Mouse (Mus musculus): ENCODE data around the gene Rin3. TPM values are rescaled to one million over a fixed set of nuclear protein-coding genes. Genes with fewer than 3 reads are reported as not detected.
A peak's percentile ranks its signal among the peaks of the same experiment; 100 is the strongest.

The Rin3 gene
- polyA plus RNA-seq, 1 experiment from 2014 or later: 9.2 TPM

DNA sequence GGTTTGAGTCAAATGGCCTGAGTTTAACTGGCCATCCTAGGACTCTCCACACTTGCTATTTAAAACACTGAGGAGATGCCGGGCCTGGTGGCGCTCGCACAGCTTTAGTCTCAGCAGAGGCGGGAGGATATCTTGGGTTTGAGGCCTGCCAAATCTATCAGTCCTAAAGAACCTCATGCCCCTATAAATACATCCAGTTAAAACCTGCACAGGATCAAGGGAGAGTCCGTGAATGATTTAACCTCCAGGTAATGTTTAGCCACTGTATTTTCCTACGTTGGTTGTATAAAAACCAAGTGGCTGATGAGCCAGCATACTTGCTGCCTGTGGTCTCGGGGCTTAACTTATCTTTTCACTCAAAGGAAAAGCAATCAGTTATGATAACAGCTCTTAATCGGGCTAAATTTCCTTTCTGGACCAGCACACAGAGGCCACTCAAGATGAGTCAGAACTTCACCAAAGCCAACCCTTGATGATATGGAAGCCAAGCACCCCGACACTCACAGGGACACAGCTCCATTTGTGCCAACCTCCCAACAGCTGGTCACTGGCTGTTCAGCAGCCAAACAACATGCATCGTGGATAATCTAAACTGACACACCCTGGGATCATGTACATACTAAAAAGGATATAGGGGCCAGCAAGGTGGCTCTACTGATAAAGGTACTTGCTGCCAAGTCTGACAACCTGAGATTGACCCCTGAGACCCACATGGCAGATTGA, 137.5 kb downstream of the Rin3 start:
- H3K4me2 ChIP-seq (ENCODE audit: low read depth, low read length): no peak overlapping the region
- H3K27ac ChIP-seq (ENCODE audit: low read length): no peak overlapping the region
- H3K4me1 ChIP-seq (ENCODE audit: control insufficient read depth, low read depth, low read length): peaks cover 9% of the 10 kb centered on the region
- no peaks in the 10 kb centered on the region for H3K9me3 ChIP-seq (replicated peaks; ENCODE audit: control insufficient read depth, low read length)
- H3K9ac ChIP-seq (ENCODE audit: low read depth, low read length): no peak overlapping the region
- ATAC-seq (ENCODE audit: low read depth): peak; percentile 84
- no peaks in the 10 kb centered on the region for H3K36me3 ChIP-seq (ENCODE audit: control insufficient read depth, insufficient read depth)
- WGBS (ENCODE audit: insufficient replicate concordance): 41% methylated on average over 10 of the region's 10 CpGs
- H3K4me3 ChIP-seq (ENCODE audit: low read depth, low read length): no peak overlapping the region
- no peaks in the 10 kb centered on the region for H3K27me3 ChIP-seq (ENCODE audit: control insufficient read depth, insufficient read depth, low read depth, low read length)

DNA sequence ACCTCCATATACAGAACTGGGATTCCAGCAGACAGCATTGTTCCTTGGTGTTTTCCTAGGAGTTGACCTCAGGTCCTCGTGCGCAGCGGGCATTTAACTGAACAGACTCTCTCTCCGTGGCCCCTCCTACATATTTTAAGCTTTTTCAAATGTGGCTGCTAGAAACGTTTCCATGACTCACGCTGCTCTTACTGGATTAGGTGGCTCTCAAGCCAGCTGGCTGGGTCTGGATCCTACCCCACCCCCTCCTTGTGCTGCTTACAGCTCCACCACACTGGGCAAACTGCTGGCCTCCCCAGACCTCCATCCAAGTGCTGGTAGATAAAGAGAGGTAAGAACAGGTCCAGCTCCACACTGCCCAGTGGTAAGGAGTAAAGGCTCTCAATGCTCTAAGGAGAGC, 139.2 kb downstream of the Rin3 start:
- Histone ChIP-seq H3K9me3 (replicated peaks; ENCODE audit: control insufficient read depth, low read length) (no peaks in the 10 kb centered on the region), H3K4me3 (ENCODE audit: low read depth, low read length) (no peak overlapping the region), H3K27ac (ENCODE audit: low read length) (no peak overlapping the region), H3K36me3 (ENCODE audit: control insufficient read depth, insufficient read depth) (no peaks in the 10 kb centered on the region), H3K27me3 (ENCODE audit: control insufficient read depth, insufficient read depth, low read depth, low read length) (no peaks in the 10 kb centered on the region), H3K4me1 (ENCODE audit: control insufficient read depth, low read depth, low read length) (peaks cover 12% of the 10 kb centered on the region), H3K9ac (ENCODE audit: low read depth, low read length) (no peak overlapping the region), H3K4me2 (ENCODE audit: low read depth, low read length) (no peak overlapping the region)
- ATAC-seq (ENCODE audit: low read depth): no peak
- 80% methylated on average over 6 of the region's 6 CpGs for WGBS (ENCODE audit: insufficient replicate concordance)

DNA sequence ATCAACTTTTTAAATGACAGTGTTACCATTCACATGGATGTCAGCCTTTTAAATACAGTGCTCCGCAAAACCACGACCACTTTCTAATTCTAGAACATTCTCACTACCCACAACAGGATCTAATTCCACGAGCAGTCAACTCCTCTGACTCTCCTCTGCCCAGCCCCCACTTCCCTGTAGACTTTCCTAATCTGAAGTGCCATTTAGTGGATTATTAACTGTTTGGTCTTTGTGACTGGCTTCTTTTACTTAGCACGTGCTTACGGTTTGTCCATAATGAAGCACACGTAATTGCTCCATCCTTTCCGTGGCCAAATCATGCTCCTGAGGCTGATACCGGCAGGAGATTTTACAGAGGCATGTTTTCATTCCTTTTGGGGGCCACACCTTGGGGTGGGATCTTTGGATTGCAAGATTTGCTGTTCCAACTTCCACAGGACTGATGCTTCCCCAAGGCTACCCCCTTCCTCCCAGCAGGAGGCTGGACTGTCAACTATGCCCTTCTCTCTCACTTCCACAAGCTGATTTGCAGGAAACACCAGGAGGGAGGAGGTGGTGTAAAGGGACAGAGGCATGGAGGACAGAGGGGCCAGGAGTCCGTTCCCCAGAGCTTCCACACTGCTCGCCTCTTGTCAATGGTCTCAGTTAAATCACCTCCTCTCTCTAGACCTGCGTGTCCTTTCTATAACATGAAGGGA, 139.9 kb downstream of the Rin3 start:
- H3K9ac ChIP-seq (ENCODE audit: low read depth, low read length): no peak overlapping the region
- H3K4me2 ChIP-seq (ENCODE audit: low read depth, low read length): no peak overlapping the region
- H3K27me3 ChIP-seq (ENCODE audit: control insufficient read depth, insufficient read depth, low read depth, low read length): no peaks in the 10 kb centered on the region
- H3K4me3 ChIP-seq (ENCODE audit: low read depth, low read length): no peak overlapping the region
- H3K4me1 ChIP-seq (ENCODE audit: control insufficient read depth, low read depth, low read length): peaks cover 12% of the 10 kb centered on the region
- H3K9me3 ChIP-seq (replicated peaks; ENCODE audit: control insufficient read depth, low read length): no peaks in the 10 kb centered on the region
- H3K27ac ChIP-seq (ENCODE audit: low read length): no peak overlapping the region
- WGBS (ENCODE audit: insufficient replicate concordance): 67% methylated on average over 11 of the region's 11 CpGs
- ATAC-seq (ENCODE audit: low read depth): no peak
- H3K36me3 ChIP-seq (ENCODE audit: control insufficient read depth, insufficient read depth): no peaks in the 10 kb centered on the region

DNA sequence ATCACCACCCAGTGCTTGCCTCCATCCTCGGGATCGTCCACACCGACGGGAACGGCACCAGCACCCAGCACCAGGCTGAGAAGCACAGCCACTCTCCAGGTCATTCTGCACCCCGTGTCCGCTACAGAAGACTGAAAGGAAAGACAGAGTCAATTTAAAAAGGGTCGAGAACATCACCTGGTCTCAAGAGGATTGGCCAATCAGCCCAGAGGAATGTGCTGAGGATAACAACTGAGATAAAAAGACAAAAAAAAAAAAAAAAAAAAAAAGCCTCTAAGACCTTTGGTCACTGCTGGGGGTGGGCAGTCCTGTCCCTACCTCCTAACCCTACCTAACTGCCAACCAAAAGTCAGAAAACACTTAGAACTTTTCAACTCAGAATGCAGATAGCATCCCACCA, 140.8 kb downstream of the Rin3 start:
- Histone ChIP-seq H3K36me3 (ENCODE audit: control insufficient read depth, insufficient read depth) (no peaks in the 10 kb centered on the region), H3K4me3 (ENCODE audit: low read depth, low read length) (no peak overlapping the region), H3K9me3 (replicated peaks; ENCODE audit: control insufficient read depth, low read length) (no peaks in the 10 kb centered on the region), H3K27me3 (ENCODE audit: control insufficient read depth, insufficient read depth, low read depth, low read length) (no peaks in the 10 kb centered on the region), H3K4me2 (ENCODE audit: low read depth, low read length) (no peak overlapping the region), H3K27ac (ENCODE audit: low read length) (no peak overlapping the region), H3K9ac (ENCODE audit: low read depth, low read length) (no peak overlapping the region), H3K4me1 (ENCODE audit: control insufficient read depth, low read depth, low read length) (peaks cover 12% of the 10 kb centered on the region)
- ATAC-seq (ENCODE audit: low read depth): no peak
- 76% methylated on average over 8 of the region's 8 CpGs for WGBS (ENCODE audit: insufficient replicate concordance)

DNA sequence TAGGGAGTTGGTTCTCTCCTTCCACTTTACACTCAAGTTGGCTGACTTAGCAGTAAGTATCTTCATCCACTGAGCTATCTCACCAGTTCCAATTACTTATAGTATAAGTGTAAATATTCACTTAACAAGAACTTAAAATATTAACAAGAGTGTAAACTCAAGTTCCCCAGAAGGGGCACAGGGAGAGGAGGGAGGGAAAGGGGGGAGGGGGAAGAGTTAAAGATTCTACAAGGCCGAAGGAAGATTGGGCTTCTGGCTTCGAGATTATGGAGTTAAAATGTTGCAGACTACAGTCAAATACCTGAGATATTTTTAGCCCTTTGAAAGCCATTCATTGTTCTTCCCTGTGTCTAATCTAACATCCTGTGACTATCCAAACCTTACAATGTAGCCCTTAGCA, 141.6 kb downstream of the Rin3 start:
- H3K36me3 ChIP-seq (ENCODE audit: control insufficient read depth, insufficient read depth): no peaks in the 10 kb centered on the region
- H3K4me2 ChIP-seq (ENCODE audit: low read depth, low read length): no peak overlapping the region
- H3K27me3 ChIP-seq (ENCODE audit: control insufficient read depth, insufficient read depth, low read depth, low read length): no peaks in the 10 kb centered on the region
- no peak overlapping the region for H3K4me3 ChIP-seq (ENCODE audit: low read depth, low read length)
- no peak overlapping the region for H3K9ac ChIP-seq (ENCODE audit: low read depth, low read length)
- ATAC-seq (ENCODE audit: low read depth): no peak
- H3K27ac ChIP-seq (ENCODE audit: low read length): no peak overlapping the region
- WGBS (ENCODE audit: insufficient replicate concordance): 38% methylated on average over 2 of the region's 2 CpGs
- H3K9me3 ChIP-seq (replicated peaks; ENCODE audit: control insufficient read depth, low read length): no peaks in the 10 kb centered on the region
- H3K4me1 ChIP-seq (ENCODE audit: control insufficient read depth, low read depth, low read length): peaks cover 12% of the 10 kb centered on the region

DNA sequence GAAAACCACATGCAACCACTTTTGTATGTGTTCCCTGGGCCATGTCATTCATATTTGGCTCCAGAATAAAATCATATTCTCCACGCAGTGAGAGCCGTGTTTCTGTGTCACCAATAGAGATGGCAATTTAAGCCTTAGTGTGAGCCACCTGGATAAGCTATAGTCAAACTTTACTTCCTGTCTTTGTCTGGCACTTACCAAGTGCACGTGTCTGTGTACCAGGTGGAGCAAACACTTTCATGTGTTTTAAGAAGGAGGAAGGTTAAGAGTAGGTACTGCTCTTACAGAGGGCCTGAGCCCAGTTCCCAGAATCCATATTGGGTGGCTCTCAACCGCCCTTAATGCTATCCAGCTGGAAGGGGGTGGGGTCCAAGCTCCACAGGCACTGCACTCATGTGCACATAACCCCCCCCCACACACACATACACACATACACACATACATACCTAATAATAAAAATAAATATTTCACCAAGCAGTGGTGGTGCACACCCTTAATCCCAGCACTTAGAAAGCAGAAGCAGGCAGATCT, 142.3 kb downstream of the Rin3 start:
- H3K4me2 ChIP-seq (ENCODE audit: low read depth, low read length): no peak overlapping the region
- no peak overlapping the region for H3K4me3 ChIP-seq (ENCODE audit: low read depth, low read length)
- H3K9ac ChIP-seq (ENCODE audit: low read depth, low read length): no peak overlapping the region
- no peak overlapping the region for H3K27ac ChIP-seq (ENCODE audit: low read length)
- H3K9me3 ChIP-seq (replicated peaks; ENCODE audit: control insufficient read depth, low read length): no peaks in the 10 kb centered on the region
- H3K4me1 ChIP-seq (ENCODE audit: control insufficient read depth, low read depth, low read length): peaks cover 10% of the 10 kb centered on the region
- no peaks in the 10 kb centered on the region for H3K36me3 ChIP-seq (ENCODE audit: control insufficient read depth, insufficient read depth)
- H3K27me3 ChIP-seq (ENCODE audit: control insufficient read depth, insufficient read depth, low read depth, low read length): no peaks in the 10 kb centered on the region
- ATAC-seq (ENCODE audit: low read depth): no peak
- 63% methylated on average over 4 of the region's 4 CpGs for WGBS (ENCODE audit: insufficient replicate concordance)

DNA sequence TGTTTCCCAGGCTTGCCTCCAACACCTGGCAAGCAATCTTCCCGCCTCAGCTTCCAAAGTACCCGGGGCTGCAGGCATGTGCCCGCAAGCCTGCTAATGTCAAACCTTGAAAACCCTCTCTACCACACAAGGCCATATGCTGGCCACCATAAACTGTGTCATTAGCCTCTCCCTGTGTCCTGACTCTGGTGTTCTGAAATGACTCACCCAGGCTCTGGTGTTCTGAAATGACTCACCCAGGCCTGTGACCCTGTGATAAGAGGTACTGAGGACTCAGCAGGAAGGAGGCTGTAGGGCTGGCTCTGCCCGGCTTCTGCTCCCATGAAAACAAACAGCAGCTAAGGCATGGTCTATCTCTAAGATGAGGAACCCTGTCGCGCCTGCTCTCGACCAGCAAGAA, 143.4 kb downstream of the Rin3 start:
- no peaks in the 10 kb centered on the region for H3K27me3 ChIP-seq (ENCODE audit: control insufficient read depth, insufficient read depth, low read depth, low read length)
- H3K4me2 ChIP-seq (ENCODE audit: low read depth, low read length): no peak overlapping the region
- no peak overlapping the region for H3K9ac ChIP-seq (ENCODE audit: low read depth, low read length)
- H3K4me3 ChIP-seq (ENCODE audit: low read depth, low read length): no peak overlapping the region
- peak; percentile 98 for ATAC-seq (ENCODE audit: low read depth)
- no peaks in the 10 kb centered on the region for H3K36me3 ChIP-seq (ENCODE audit: control insufficient read depth, insufficient read depth)
- peak overlapping the region; percentile 73 for H3K27ac ChIP-seq (ENCODE audit: low read length)
- 25% methylated on average over 7 of the region's 7 CpGs for WGBS (ENCODE audit: insufficient replicate concordance)
- H3K4me1 ChIP-seq (ENCODE audit: control insufficient read depth, low read depth, low read length): peaks cover 3% of the 10 kb centered on the region; the same call in 1 of the 2 replicates
- H3K9me3 ChIP-seq (replicated peaks; ENCODE audit: control insufficient read depth, low read length): no peaks in the 10 kb centered on the region

DNA sequence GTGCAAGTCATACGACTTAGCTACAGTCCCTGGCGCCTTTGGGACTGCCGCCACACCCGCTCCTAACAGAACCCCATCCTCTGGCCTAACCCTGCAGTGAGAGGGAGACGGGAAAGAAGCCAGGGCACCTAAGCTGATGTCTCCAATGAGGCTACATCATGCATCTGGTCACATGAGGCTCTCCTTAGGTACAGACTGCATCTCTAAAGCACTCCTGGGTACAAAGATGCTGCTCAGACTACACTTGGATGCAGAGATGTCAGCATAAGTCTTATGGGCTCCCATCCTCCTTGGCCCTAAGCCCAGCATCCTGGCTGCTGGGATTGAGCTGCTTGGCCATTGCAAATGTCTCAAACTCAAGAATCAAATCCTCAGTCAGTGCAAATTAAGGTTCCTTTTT, 146.8 kb downstream of the Rin3 start:
- H3K4me2 ChIP-seq (ENCODE audit: low read depth, low read length): no peak overlapping the region
- H3K27ac ChIP-seq (ENCODE audit: low read length): no peak overlapping the region
- H3K4me3 ChIP-seq (ENCODE audit: low read depth, low read length): no peak overlapping the region
- WGBS (ENCODE audit: insufficient replicate concordance): 67% methylated on average over 5 of the region's 5 CpGs
- peaks cover 3% of the 10 kb centered on the region; the same call in 1 of the 2 replicates for H3K4me1 ChIP-seq (ENCODE audit: control insufficient read depth, low read depth, low read length)
- ATAC-seq (ENCODE audit: low read depth): no peak
- H3K27me3 ChIP-seq (ENCODE audit: control insufficient read depth, insufficient read depth, low read depth, low read length): no peaks in the 10 kb centered on the region
- H3K36me3 ChIP-seq (ENCODE audit: control insufficient read depth, insufficient read depth): no peaks in the 10 kb centered on the region
- no peaks in the 10 kb centered on the region for H3K9me3 ChIP-seq (replicated peaks; ENCODE audit: control insufficient read depth, low read length)
- no peak overlapping the region for H3K9ac ChIP-seq (ENCODE audit: low read depth, low read length)

DNA sequence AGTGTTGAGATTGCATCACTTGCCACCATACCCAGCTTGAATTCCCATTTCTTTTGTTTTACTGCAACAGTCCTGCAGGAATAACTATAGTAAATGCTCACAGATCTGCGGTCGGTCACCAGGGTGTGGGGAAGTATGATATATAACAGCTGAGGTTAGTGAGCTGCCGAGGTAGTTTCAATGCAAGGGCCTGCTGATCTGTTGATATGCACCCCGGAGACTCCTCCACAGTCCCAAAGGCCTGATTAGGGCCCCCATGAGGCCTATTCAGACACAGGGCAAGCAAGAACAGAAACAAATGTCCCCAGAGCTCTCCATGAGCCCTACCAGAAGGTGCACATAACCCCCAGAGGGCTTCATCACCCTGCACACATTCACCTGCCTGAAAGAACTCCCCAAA, 147.4 kb downstream of the Rin3 start:
- Histone ChIP-seq H3K9ac (ENCODE audit: low read depth, low read length) (no peak overlapping the region), H3K4me2 (ENCODE audit: low read depth, low read length) (no peak overlapping the region), H3K4me3 (ENCODE audit: low read depth, low read length) (no peak overlapping the region), H3K27ac (ENCODE audit: low read length) (no peak overlapping the region), H3K27me3 (ENCODE audit: control insufficient read depth, insufficient read depth, low read depth, low read length) (no peaks in the 10 kb centered on the region), H3K4me1 (ENCODE audit: control insufficient read depth, low read depth, low read length) (peaks cover 3% of the 10 kb centered on the region; the same call in 1 of the 2 replicates), H3K36me3 (ENCODE audit: control insufficient read depth, insufficient read depth) (no peaks in the 10 kb centered on the region), H3K9me3 (replicated peaks; ENCODE audit: control insufficient read depth, low read length) (no peaks in the 10 kb centered on the region)
- peak; percentile 17; the same call in 1 of the 2 replicates for ATAC-seq (ENCODE audit: low read depth)
- 38% methylated on average over 4 of the region's 4 CpGs for WGBS (ENCODE audit: insufficient replicate concordance)

Measured in liver, embryonic 16.5 days (tissue).